Comparison of ENCODE assay signal across 16 mouse cellular contexts in the genomic region with DNA sequence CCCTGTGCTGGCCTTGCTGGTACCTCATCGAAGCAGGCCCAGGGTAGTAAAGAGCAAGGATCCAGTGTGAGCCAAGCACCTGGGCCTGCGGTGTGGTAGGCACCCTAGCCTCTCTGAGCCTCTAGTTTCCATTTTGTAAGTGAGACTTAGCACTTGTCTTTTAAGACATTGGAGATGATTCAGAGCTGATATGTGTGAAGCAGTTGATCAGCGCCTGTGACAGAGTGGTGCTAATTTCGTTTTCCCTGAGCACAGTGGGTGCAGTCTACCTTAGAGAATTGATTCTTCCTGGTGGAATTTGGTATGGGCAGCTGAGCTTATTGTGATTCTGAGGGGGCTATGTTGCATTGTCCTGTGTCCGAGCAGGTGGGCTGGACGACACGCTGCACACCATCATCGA.
"Had no signal": no experiment of that assay in that cellular context is flagged by ENCODE, and none has a peak within 500 bp of the region (broad histone marks: within the 10 kb centered on the region; RNA-seq: fewer than 3 reads in every experiment).

No protein-coding gene starts in this region.

- H3K27ac ChIP-seq: neural tube, embryonic 13.5 days; neural tube, embryonic 15.5 days; stomach, embryonic 15.5 days; stomach, postnatal 0 days had no signal

- H3K4me3 ChIP-seq: neural tube, embryonic 13.5 days; neural tube, embryonic 15.5 days; stomach, embryonic 15.5 days had no signal

- DNase-seq: retina, postnatal 1 day; right cerebral cortex, adult 18-20 months; right cerebral cortex, postnatal 14 days; right cerebral cortex, postnatal 25 days; right cerebral cortex, postnatal 4 days; spleen, adult 18-20 months; thymus, adult 18-20 months; thymus, adult 2 months; thymus, postnatal 14 days; thymus, postnatal 25 days; thymus, postnatal 36 days; thymus, postnatal 4 days had no signal
